Mouse (Mus musculus): Measurements from ENCODE around the gene Rgs10.
"Not testable (repeated sequence)": the region's sequence is repeated elsewhere in the genome, so short reads cannot be mapped to it uniquely, and the experiment has no call there.

Rgs10 gene

GRCm38 (mm10) chr7:128340321-128340720 lies 78.2 kb downstream of the Rgs10 start:
- not testable (repeated sequence) for DNase-seq

GRCm38 (mm10) chr7:128332896-128333295 lies 85.7 kb downstream of the Rgs10 start:
- no peak for DNase-seq

GRCm38 (mm10) chr7:128330981-128331380 lies 87.6 kb downstream of the Rgs10 start:
- DNase-seq: no peak

- DNase-seq: no peak
These were observed 93.6 kb downstream of the Rgs10 start for GRCm38 (mm10) chr7:128324977-128325376.
